Mouse (Mus musculus) limb, embryonic 10.5 days (tissue): ENCODE results near the gene Tpk1. TPM values are rescaled to one million over a fixed set of nuclear protein-coding genes. Genes with fewer than 3 reads are reported as not detected.

ENCODE experiments used
- DNase-seq: peaks from one replicate; pipeline ENCODE4 v3.0.0-alpha.2; 2017; ENCODE audit warnings: low spot score
- H3K27ac ChIP-seq: fragments of 300-500 bp; sonication (generic); 2 replicates; pipeline ENCODE4 v1.5.1; 2016; ENCODE audit warnings: mild to moderate bottlenecking
- H3K27me3 ChIP-seq: fragments of 300-500 bp; sonication (generic); 2 replicates; pipeline ENCODE4 v1.6.1; 2016; ENCODE audit warnings: low read depth, mild to moderate bottlenecking; ENCODE audit not compliant: poor library complexity, severe bottlenecking
- H3K36me3 ChIP-seq: fragments of 300-500 bp; sonication (generic); 2 replicates; pipeline ENCODE4 v1.6.1; 2016; ENCODE audit warnings: mild to moderate bottlenecking, moderate library complexity
- H3K4me1 ChIP-seq: fragments of 300-500 bp; sonication (generic); 2 replicates; pipeline ENCODE4 v1.6.1; 2016
- H3K4me3 ChIP-seq: fragments of 300-500 bp; sonication (generic); 2 replicates; pipeline ENCODE4 v1.5.1; 2016; ENCODE audit warnings: mild to moderate bottlenecking, moderate library complexity
- H3K9me3 ChIP-seq: fragments of 300-500 bp; sonication (generic); replicated peaks from 2 replicates; pipeline ENCODE4 v1.6.1; 2016; ENCODE audit warnings: mild to moderate bottlenecking
- WGBS: fragments of 180-500 bp; shearing (Covaris S2); methylation state at CpG from one replicate; pipeline ENCODE4 v1.1.7; 2016; 5-methylcytosine and 5-hydroxymethylcytosine counted together
- polyA plus RNA-seq: library from polyadenylated mRNA; unstranded; fragments of >200 nt; fragmentation: Nextera tagmentation; extraction: Ambion mirVana; gene quantifications from 2 replicates; pipeline ENCODE4 v1.2.1, GENCODE M21; 2016

Tpk1 gene
- polyA plus RNA-seq, 1 experiment from 2014 or later = 7.9 TPM

- no peak for DNase-seq
Measured at GRCm38 (mm10) chr6:43349083-43349482, 317.0 kb downstream of the Tpk1 start.

GRCm38 (mm10) chr6:43347637-43348036 is 318.4 kb downstream of the Tpk1 start:
- Histone ChIP-seq H3K4me1 (no peaks in the 10 kb centered on the region), H3K27ac (no peak overlapping the region), H3K4me3 (no peak overlapping the region), H3K36me3 (no peaks in the 10 kb centered on the region), H3K27me3 (no peaks in the 10 kb centered on the region), H3K9me3 (no peaks in the 10 kb centered on the region)
- WGBS = 100% methylated on average over 1 of the region's 1 CpGs
- DNase-seq = no peak

More at GRCm38 (mm10) chr6:43349083-43349482, 317.0 kb downstream of the Tpk1 start:
- no peak overlapping the region for H3K27ac ChIP-seq
- H3K9me3 ChIP-seq = no peaks in the 10 kb centered on the region
- H3K4me3 ChIP-seq = no peak overlapping the region
- H3K27me3 ChIP-seq = no peaks in the 10 kb centered on the region
- H3K4me1 ChIP-seq = no peaks in the 10 kb centered on the region
- H3K36me3 ChIP-seq = no peaks in the 10 kb centered on the region
- 69% methylated on average over 4 of the region's 4 CpGs for WGBS

GRCm38 (mm10) chr6:43343006-43343405 is 323.1 kb downstream of the Tpk1 start:
- no peaks in the 10 kb centered on the region for H3K4me1 ChIP-seq
- WGBS = 84% methylated on average over 1 of the region's 1 CpGs
- H3K9me3 ChIP-seq = no peaks in the 10 kb centered on the region
- DNase-seq = no peak
- no peaks in the 10 kb centered on the region for H3K36me3 ChIP-seq
- H3K27ac ChIP-seq = no peak overlapping the region
- H3K4me3 ChIP-seq = no peak overlapping the region
- no peaks in the 10 kb centered on the region for H3K27me3 ChIP-seq

- no peak for DNase-seq
- no peaks in the 10 kb centered on the region for H3K27me3 ChIP-seq
- WGBS = 81% methylated on average over 2 of the region's 2 CpGs
- H3K4me3 ChIP-seq = no peak overlapping the region
- H3K27ac ChIP-seq = no peak overlapping the region
- no peaks in the 10 kb centered on the region for H3K36me3 ChIP-seq
- H3K4me1 ChIP-seq = no peaks in the 10 kb centered on the region
- no peaks in the 10 kb centered on the region for H3K9me3 ChIP-seq
Measured at GRCm38 (mm10) chr6:43342386-43342785, 323.7 kb downstream of the Tpk1 start.

GRCm38 (mm10) chr6:43338804-43339203 is 327.3 kb downstream of the Tpk1 start:
- Histone ChIP-seq H3K27ac (no peak overlapping the region), H3K4me1 (no peaks in the 10 kb centered on the region), H3K27me3 (no peaks in the 10 kb centered on the region), H3K4me3 (no peak overlapping the region), H3K36me3 (no peaks in the 10 kb centered on the region), H3K9me3 (no peaks in the 10 kb centered on the region)
- no peak for DNase-seq
- WGBS = 76% methylated on average over 2 of the region's 2 CpGs

GRCm38 (mm10) chr6:43337491-43337961 is 328.6 kb downstream of the Tpk1 start:
- no peak overlapping the region for H3K27ac ChIP-seq
- H3K4me3 ChIP-seq = no peak overlapping the region
- no peak for DNase-seq
- no peaks in the 10 kb centered on the region for H3K4me1 ChIP-seq
- no peaks in the 10 kb centered on the region for H3K27me3 ChIP-seq
- 58% methylated on average over 10 of the region's 10 CpGs for WGBS
- no peaks in the 10 kb centered on the region for H3K9me3 ChIP-seq
- H3K36me3 ChIP-seq = no peaks in the 10 kb centered on the region

- H3K27me3 ChIP-seq = no peaks in the 10 kb centered on the region
- DNase-seq = no peak
Measured at GRCm38 (mm10) chr6:43335619-43336234, 330.4 kb downstream of the Tpk1 start.

GRCm38 (mm10) chr6:43333479-43333878 is 332.6 kb downstream of the Tpk1 start:
- 80% methylated on average over 4 of the region's 4 CpGs for WGBS

More at GRCm38 (mm10) chr6:43335619-43336234, 330.4 kb downstream of the Tpk1 start:
- H3K27ac ChIP-seq = no peak overlapping the region
- no peaks in the 10 kb centered on the region for H3K36me3 ChIP-seq
- no peaks in the 10 kb centered on the region for H3K9me3 ChIP-seq
- no peak overlapping the region for H3K4me3 ChIP-seq
- WGBS = 84% methylated on average over 3 of the region's 3 CpGs
- H3K4me1 ChIP-seq = no peaks in the 10 kb centered on the region

GRCm38 (mm10) chr6:43312961-43313656 is 353.0 kb downstream of the Tpk1 start:
- Histone ChIP-seq H3K27me3 (no peaks in the 10 kb centered on the region), H3K4me3 (no peak overlapping the region), H3K36me3 (no peaks in the 10 kb centered on the region), H3K27ac (no peak overlapping the region), H3K4me1 (no peaks in the 10 kb centered on the region), H3K9me3 (no peaks in the 10 kb centered on the region)
- WGBS = 84% methylated on average over 8 of the region's 8 CpGs
- no peak for DNase-seq

More at GRCm38 (mm10) chr6:43333479-43333878, 332.6 kb downstream of the Tpk1 start:
- Histone ChIP-seq H3K4me3 (no peak overlapping the region), H3K36me3 (no peaks in the 10 kb centered on the region), H3K27ac (no peak overlapping the region), H3K27me3 (no peaks in the 10 kb centered on the region), H3K4me1 (no peaks in the 10 kb centered on the region), H3K9me3 (no peaks in the 10 kb centered on the region)
- no peak for DNase-seq

GRCm38 (mm10) chr6:43312546-43312945 is 353.5 kb downstream of the Tpk1 start:
- no peak overlapping the region for H3K27ac ChIP-seq
- no peak for DNase-seq
- H3K4me1 ChIP-seq = no peaks in the 10 kb centered on the region
- no peaks in the 10 kb centered on the region for H3K27me3 ChIP-seq
- H3K4me3 ChIP-seq = no peak overlapping the region
- no peaks in the 10 kb centered on the region for H3K36me3 ChIP-seq
- no peaks in the 10 kb centered on the region for H3K9me3 ChIP-seq

- no peaks in the 10 kb centered on the region for H3K9me3 ChIP-seq
- 86% methylated on average over 6 of the region's 6 CpGs for WGBS
- no peaks in the 10 kb centered on the region for H3K4me1 ChIP-seq
- no peaks in the 10 kb centered on the region for H3K36me3 ChIP-seq
- no peak overlapping the region for H3K4me3 ChIP-seq
- DNase-seq = no peak
- H3K27me3 ChIP-seq = no peaks in the 10 kb centered on the region
- H3K27ac ChIP-seq = no peak overlapping the region
Measured at GRCm38 (mm10) chr6:43310071-43310470, 356.0 kb downstream of the Tpk1 start.

GRCm38 (mm10) chr6:43309454-43309853 is 356.6 kb downstream of the Tpk1 start, which contains the start of gene Nobox:
TSS of gene Nobox (minus strand) at chr6:43309554.
- no peaks in the 10 kb centered on the region for H3K9me3 ChIP-seq
- no peak for DNase-seq
- no peak within 1 kb of the TSS for H3K4me3 ChIP-seq
- 58% methylated on average over 16 of the region's 16 CpGs for WGBS
- no peaks in the 10 kb centered on the region for H3K4me1 ChIP-seq
- H3K36me3 ChIP-seq = no peaks in the 10 kb centered on the region
- no peak within 1 kb of the TSS for H3K27ac ChIP-seq
- H3K27me3 ChIP-seq = no peaks in the 10 kb centered on the region

GRCm38 (mm10) chr6:43297508-43297850 is 368.6 kb downstream of the Tpk1 start:
- peak; percentile 31 for DNase-seq
- Histone ChIP-seq H3K27me3 (no peaks in the 10 kb centered on the region), H3K4me3 (no peak overlapping the region), H3K4me1 (no peaks in the 10 kb centered on the region), H3K9me3 (no peaks in the 10 kb centered on the region), H3K36me3 (no peaks in the 10 kb centered on the region), H3K27ac (no peak overlapping the region)
- WGBS = 58% methylated on average over 2 of the region's 2 CpGs
